Mouse (Mus musculus) testis, postnatal 14 days (tissue): ENCODE data around the gene Dusp15.
A peak's percentile ranks its signal among the peaks of the same experiment; 100 is the strongest.

ENCODE experiments used
- DNase-seq: peaks from one replicate; pipeline ENCODE4 v3.0.0; 2021; ENCODE audit warnings: low spot score

Gene Dusp15

GRCm38 (mm10) chr2:152931456-152932160 is 19.9 kb downstream of the Dusp15 start:
- DNase-seq = no peak

GRCm38 (mm10) chr2:152930276-152930675 is 21.2 kb downstream of the Dusp15 start:
- no peak for DNase-seq

- peak; percentile 38 for DNase-seq
Measured at GRCm38 (mm10) chr2:152928988-152929370, 22.5 kb downstream of the Dusp15 start.

GRCm38 (mm10) chr2:152928219-152928987 is 23.1 kb downstream of the Dusp15 start:
- peak; percentile 36 for DNase-seq

GRCm38 (mm10) chr2:152927371-152927770 is 24.1 kb downstream of the Dusp15 start:
- DNase-seq = no peak

GRCm38 (mm10) chr2:152926896-152927295 is 24.6 kb downstream of the Dusp15 start:
- DNase-seq = no peak

GRCm38 (mm10) chr2:152925189-152925872 is 26.2 kb downstream of the Dusp15 start:
- DNase-seq = peak; percentile 80

GRCm38 (mm10) chr2:152924543-152924942 is 27.0 kb downstream of the Dusp15 start:
- no peak for DNase-seq

- no peak for DNase-seq
Measured at GRCm38 (mm10) chr2:152924128-152924527, 27.4 kb downstream of the Dusp15 start.

GRCm38 (mm10) chr2:152923621-152924020 is 27.9 kb downstream of the Dusp15 start:
- DNase-seq = no peak

- DNase-seq = no peak
Measured at GRCm38 (mm10) chr2:152922376-152922775, 29.1 kb downstream of the Dusp15 start.

- DNase-seq = no peak
Measured at GRCm38 (mm10) chr2:152917671-152918070, 33.8 kb downstream of the Dusp15 start.

- DNase-seq = no peak
Measured at GRCm38 (mm10) chr2:152916111-152916510, 35.4 kb downstream of the Dusp15 start.

GRCm38 (mm10) chr2:152915453-152915852 is 36.0 kb downstream of the Dusp15 start:
- no peak for DNase-seq

GRCm38 (mm10) chr2:152914310-152915120 is 37.0 kb downstream of the Dusp15 start:
- peak; percentile 82 for DNase-seq

GRCm38 (mm10) chr2:152913471-152913870 is 38.0 kb downstream of the Dusp15 start:
- DNase-seq = no peak

- no peak for DNase-seq
Measured at GRCm38 (mm10) chr2:152911432-152911831, 40.1 kb downstream of the Dusp15 start.

- DNase-seq = no peak
Measured at GRCm38 (mm10) chr2:152911031-152911430, 40.5 kb downstream of the Dusp15 start, which contains the start of gene Mylk2. Gene Mylk2, plus strand, starts transcription at chr2:152911352.

- no peak for DNase-seq
Measured at GRCm38 (mm10) chr2:152909848-152910247, 41.6 kb downstream of the Dusp15 start.

- DNase-seq = no peak
Measured at GRCm38 (mm10) chr2:152907114-152907943, 44.2 kb downstream of the Dusp15 start.
